In the genomic region with DNA sequence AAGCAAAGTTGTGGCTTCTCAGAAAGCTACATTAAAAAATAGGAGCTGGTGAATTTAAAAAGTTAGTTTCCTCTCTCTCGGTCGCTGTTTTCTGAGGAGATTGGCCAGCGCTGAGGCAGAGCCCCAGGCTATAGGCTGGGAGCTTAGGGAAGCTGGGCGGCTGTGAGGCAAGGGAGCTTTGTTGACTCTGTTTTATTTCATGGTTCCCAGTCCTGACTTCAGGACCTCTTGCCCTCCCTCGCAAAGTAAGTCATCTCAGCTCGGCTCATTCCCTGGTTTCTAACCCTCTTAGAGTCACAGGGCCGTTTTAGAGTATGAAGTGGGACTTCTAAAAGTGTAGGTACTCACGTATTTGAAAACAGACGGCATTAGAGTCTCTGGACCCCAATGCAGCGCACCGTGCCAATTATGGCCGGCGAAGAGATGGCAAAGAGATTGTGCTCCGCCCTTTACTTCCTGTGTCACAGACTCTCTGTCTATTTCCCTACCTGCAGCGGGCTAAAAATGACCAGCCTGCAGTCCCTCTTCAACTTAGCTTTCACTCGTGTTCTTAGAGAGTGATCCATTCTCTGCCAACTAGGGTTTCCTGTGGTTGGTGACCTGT, we compare ENCODE assay signal across 8 mouse cellular contexts. TPM values are rescaled to one million over a fixed set of nuclear protein-coding genes. Genes with fewer than 3 reads are reported as not detected.
DNase-seq lines count a peak whose midpoint lies in the region; ATAC-seq and TF ChIP-seq lines count a peak whose summit lies in the region.

No protein-coding gene starts in this region.

- 19% methylated on average over 16 of the region's 16 CpGs for WGBS in kidney, embryonic 16.5 days
- 23% methylated on average over 16 of the region's 16 CpGs for WGBS in hindbrain, embryonic 16.5 days
- 23% methylated on average over 16 of the region's 16 CpGs for WGBS in midbrain, embryonic 15.5 days

- H3K27me3 ChIP-seq in kidney, embryonic 16.5 days (ENCODE audit: insufficient read depth, low read length) = no peaks in the 10 kb centered on the region
- no peaks in the 10 kb centered on the region for H3K27me3 ChIP-seq in hindbrain, embryonic 16.5 days (replicated peaks; ENCODE audit: control insufficient read depth, insufficient read depth, low read length)
- H3K27me3 ChIP-seq in midbrain, embryonic 15.5 days (replicated peaks) = no peaks in the 10 kb centered on the region

- no peak for ATAC-seq in kidney, embryonic 16.5 days (ENCODE audit: low FRiP score, low TSS enrichment)
- 0 out of 2 replicates have a peak, but pooled peaks have one; percentile 12 for ATAC-seq in hindbrain, embryonic 16.5 days
- peak; percentile 21; the same call in 1 of the 2 replicates for ATAC-seq in midbrain, embryonic 15.5 days (replicated peaks)

- H3K4me1 ChIP-seq in kidney, embryonic 16.5 days (ENCODE audit: insufficient read depth, low read length) = peaks cover 23% of the 10 kb centered on the region
- no peaks in the 10 kb centered on the region for H3K4me1 ChIP-seq in cortical plate, adult 2 months (ENCODE audit: control insufficient read depth, insufficient read depth, low read length)
- peaks cover 33% of the 10 kb centered on the region for H3K4me1 ChIP-seq in hindbrain, embryonic 16.5 days (ENCODE audit: control insufficient read depth, insufficient read depth, low read depth, low read length)
- H3K4me1 ChIP-seq in midbrain, embryonic 15.5 days = peaks cover 43% of the 10 kb centered on the region

- no peaks in the 10 kb centered on the region for H3K9me3 ChIP-seq in kidney, embryonic 16.5 days (ENCODE audit: low read length)
- H3K9me3 ChIP-seq in hindbrain, embryonic 16.5 days (ENCODE audit: control insufficient read depth, low read length) = no peaks in the 10 kb centered on the region
- H3K9me3 ChIP-seq in midbrain, embryonic 15.5 days = no peaks in the 10 kb centered on the region

- peak overlapping the region; percentile 49 for H3K4me3 ChIP-seq in kidney, embryonic 16.5 days (ENCODE audit: low read length)
- peak overlapping the region; percentile 43; the same call in 1 of the 2 replicates for H3K4me3 ChIP-seq in cortical plate, adult 2 months (ENCODE audit: insufficient read depth, low read length)
- peak overlapping the region; percentile 67 for H3K4me3 ChIP-seq in hindbrain, embryonic 16.5 days (ENCODE audit: low read length)
- H3K4me3 ChIP-seq in midbrain, embryonic 15.5 days = peak overlapping the region; percentile 59

- H3K9ac ChIP-seq in kidney, embryonic 16.5 days (replicated peaks; ENCODE audit: low read length) = peak overlapping the region; percentile 59
- peak overlapping the region; percentile 73 for H3K9ac ChIP-seq in hindbrain, embryonic 16.5 days (ENCODE audit: low read depth, low read length)
- H3K9ac ChIP-seq in midbrain, embryonic 15.5 days = peak overlapping the region; percentile 56

- H3K4me2 ChIP-seq in kidney, embryonic 16.5 days (replicated peaks; ENCODE audit: low read depth, low read length) = peak overlapping the region; percentile 96
- H3K4me2 ChIP-seq in hindbrain, embryonic 16.5 days (ENCODE audit: low read length) = peak overlapping the region; percentile 98
- peak overlapping the region; percentile 98 for H3K4me2 ChIP-seq in midbrain, embryonic 15.5 days

- H3K27ac ChIP-seq in kidney, embryonic 16.5 days (ENCODE audit: low read length) = peak overlapping the region; percentile 21; the same call in 1 of the 2 replicates
- no peak overlapping the region for H3K27ac ChIP-seq in cortical plate, adult 2 months (ENCODE audit: insufficient read depth, low read length)
- peak overlapping the region; percentile 66 for H3K27ac ChIP-seq in hindbrain, embryonic 16.5 days (ENCODE audit: low read depth, low read length)
- no peak overlapping the region for H3K27ac ChIP-seq in midbrain, embryonic 15.5 days

- TF ChIP-seq POLR2A in cortical plate, adult 2 months (IDR thresholded peaks at IDR 0.05; ENCODE audit: extremely low read depth, insufficient read depth, low read length) = no peak

- TF ChIP-seq CTCF in cortical plate, adult 2 months (IDR thresholded peaks at IDR 0.05; ENCODE audit: extremely low read depth, insufficient read depth, low read length) = no peak

- DNase-seq in kidney, postnatal 36 days = no peak
- no peak for DNase-seq in MN1 (ENCODE audit: low spot score)
- no peak for DNase-seq in adipocyte (ENCODE audit: low spot score)
- DNase-seq in ovary, postnatal 10 days (ENCODE audit: low spot score) = no peak

- no peaks in the 10 kb centered on the region for H3K36me3 ChIP-seq in kidney, embryonic 16.5 days (ENCODE audit: insufficient read depth, low read length)
- no peaks in the 10 kb centered on the region for H3K36me3 ChIP-seq in hindbrain, embryonic 16.5 days (ENCODE audit: control insufficient read depth, insufficient read depth, low read length)
- H3K36me3 ChIP-seq in midbrain, embryonic 15.5 days (replicated peaks) = no peaks in the 10 kb centered on the region

RNA-seq across cellular contexts. Expression of gene Rassf4, which starts 0.6 kb away (rescaled TPM):
- 6.1 and 6.3 TPM in 2 replicates for polyA plus RNA-seq in kidney, embryonic 16.5 days (2015; fragmentation: Nextera tagmentation; extraction: Ambion mirVana)
- 3.5 and 3.9 TPM in 2 replicates for polyA plus RNA-seq in cortical plate, adult 2 months (2012; rRNA removed)
- 30.3 and 30.8 TPM in 2 replicates for polyA plus RNA-seq in hindbrain, embryonic 16.5 days (2015; fragmentation: Nextera tagmentation; extraction: Ambion mirVana)
- polyA plus RNA-seq in midbrain, embryonic 15.5 days (2015; fragmentation: Nextera tagmentation; extraction: Ambion mirVana) = 10.4 and 10.6 TPM in 2 replicates

RNA-seq across cellular contexts. Expression of gene Depp1, which starts 24.0 kb away (rescaled TPM):
- polyA plus RNA-seq in kidney, embryonic 16.5 days (2015; fragmentation: Nextera tagmentation; extraction: Ambion mirVana) = 33.1 and 38.5 TPM in 2 replicates
- 1.6 and 2.1 TPM in 2 replicates for polyA plus RNA-seq in cortical plate, adult 2 months (2012; rRNA removed)
- 11.4 and 17.6 TPM in 2 replicates for polyA plus RNA-seq in hindbrain, embryonic 16.5 days (2015; fragmentation: Nextera tagmentation; extraction: Ambion mirVana)
- polyA plus RNA-seq in midbrain, embryonic 15.5 days (2015; fragmentation: Nextera tagmentation; extraction: Ambion mirVana) = 8.7 and 10.0 TPM in 2 replicates

RNA-seq across cellular contexts. Expression of gene Tmem72, which starts 42.3 kb away (rescaled TPM):
- 11.8 and 12.4 TPM in 2 replicates for polyA plus RNA-seq in kidney, embryonic 16.5 days (2015; fragmentation: Nextera tagmentation; extraction: Ambion mirVana)
- 0.08 TPM in 2 replicates for polyA plus RNA-seq in cortical plate, adult 2 months (2012; rRNA removed)
- 2.5 and 5.4 TPM in 2 replicates for polyA plus RNA-seq in hindbrain, embryonic 16.5 days (2015; fragmentation: Nextera tagmentation; extraction: Ambion mirVana)
- 0.47 and 0.70 TPM in 2 replicates for polyA plus RNA-seq in midbrain, embryonic 15.5 days (2015; fragmentation: Nextera tagmentation; extraction: Ambion mirVana)

RNA-seq across cellular contexts. Expression of gene Zfp422, which starts 45.6 kb away (rescaled TPM):
- polyA plus RNA-seq in kidney, embryonic 16.5 days (2015; fragmentation: Nextera tagmentation; extraction: Ambion mirVana) = 192 TPM in 2 replicates
- polyA plus RNA-seq in cortical plate, adult 2 months (2012; rRNA removed) = 27.3 and 27.7 TPM in 2 replicates
- 120 and 126 TPM in 2 replicates for polyA plus RNA-seq in hindbrain, embryonic 16.5 days (2015; fragmentation: Nextera tagmentation; extraction: Ambion mirVana)
- 148 and 151 TPM in 2 replicates for polyA plus RNA-seq in midbrain, embryonic 15.5 days (2015; fragmentation: Nextera tagmentation; extraction: Ambion mirVana)

Comparison
In these comparisons a context has a peak if more than half of its experiments do, and no peak if none do; other contexts are left out.
1. H3K27ac ChIP-seq: peak in kidney, embryonic 16.5 days (single experiment) and hindbrain, embryonic 16.5 days (single experiment); none in cortical plate, adult 2 months (single experiment) and midbrain, embryonic 15.5 days (single experiment).
2. Peak in every context shown above with its lines, with median percentiles within 50 percentile points of each other: H3K4me2 ChIP-seq, H3K4me3 ChIP-seq and H3K9ac ChIP-seq.